Mouse (Mus musculus) testis, adult 2 months (tissue): ENCODE measurements around the gene Tmem199.
A peak's percentile ranks its signal among the peaks of the same experiment; 100 is the strongest.

Experiments used
- CTCF ChIP-seq: fragments of 200-500 bp; IDR thresholded peaks from 2 replicates; pipeline ENCODE4 v1.5.1; 2012; ENCODE audit warnings: low read depth, mild to moderate bottlenecking, inconsistent platforms, low read length, moderate library complexity; ENCODE audit not compliant: control insufficient read depth, insufficient read depth, insufficient replicate concordance
- POLR2A ChIP-seq: fragments of 200-500 bp; IDR thresholded peaks from 2 replicates; pipeline ENCODE4 v1.6.1; 2012; ENCODE audit warnings: low read depth, mild to moderate bottlenecking, inconsistent platforms, low read length, moderate library complexity; ENCODE audit not compliant: control insufficient read depth

DNA sequence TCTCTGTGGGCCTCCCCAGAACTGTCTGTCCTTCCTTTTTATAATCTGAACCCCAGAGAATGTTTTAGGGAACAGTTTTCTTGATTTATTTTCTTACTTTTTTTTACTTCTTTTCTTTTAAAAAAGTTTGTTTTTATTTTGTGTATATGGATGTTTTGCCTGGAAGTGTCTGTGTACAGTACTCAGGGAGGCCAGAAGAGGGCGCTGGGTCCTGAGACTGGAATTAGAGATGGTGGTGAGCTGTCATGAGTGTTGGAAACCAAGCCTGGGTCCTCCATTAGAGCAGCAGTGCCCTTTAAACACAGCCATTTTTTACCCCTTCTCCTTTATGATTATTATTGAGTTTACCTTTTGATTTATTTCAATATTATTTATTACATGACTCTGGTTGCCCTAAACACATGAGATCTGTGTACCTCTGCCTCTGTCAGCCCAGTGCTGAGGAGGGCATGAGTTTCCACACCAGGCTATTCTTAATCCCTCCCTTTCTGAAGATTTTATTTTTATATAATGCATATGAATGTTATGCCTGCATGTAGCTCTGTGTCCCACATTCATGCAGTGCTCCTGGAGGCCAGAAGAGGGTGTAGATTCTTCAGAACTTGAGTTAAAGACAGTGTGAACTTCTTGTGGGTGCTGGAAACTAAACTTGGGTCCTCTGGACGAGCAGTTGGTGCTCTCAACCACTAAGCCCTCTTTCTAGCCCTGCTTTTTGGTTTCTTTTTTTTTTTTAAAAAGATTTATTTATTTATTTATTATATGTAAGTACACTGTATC, 3.8 kb upstream of the Tmem199 start:
- no peak for TF ChIP-seq POLR2A
- peak; percentile 26; the same call in 1 of the 2 replicates for TF ChIP-seq CTCF
